Mouse (Mus musculus): ENCODE data around the gene Fpgs.

The Fpgs gene

DNA sequence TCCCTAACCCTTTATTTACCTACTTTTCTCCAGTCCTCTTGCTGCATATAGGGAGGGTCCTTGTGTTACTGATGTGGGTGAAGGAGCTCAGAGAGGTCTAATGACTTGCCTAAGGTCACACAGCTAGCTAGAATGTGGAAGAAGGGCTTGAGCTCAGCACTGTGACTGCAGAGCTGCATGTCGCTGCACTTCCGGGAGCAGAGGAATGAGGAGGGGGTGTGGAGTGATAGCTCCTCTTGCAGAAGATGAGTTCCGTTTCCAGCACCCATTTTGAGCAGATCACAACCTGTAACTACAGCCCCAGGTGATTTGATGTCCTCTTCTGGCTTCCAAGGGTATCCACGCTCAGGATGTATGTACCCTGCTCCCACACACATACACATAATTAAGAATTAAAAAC is 20.2 kb upstream of the Fpgs start:
- DNase-seq = no peak

DNA sequence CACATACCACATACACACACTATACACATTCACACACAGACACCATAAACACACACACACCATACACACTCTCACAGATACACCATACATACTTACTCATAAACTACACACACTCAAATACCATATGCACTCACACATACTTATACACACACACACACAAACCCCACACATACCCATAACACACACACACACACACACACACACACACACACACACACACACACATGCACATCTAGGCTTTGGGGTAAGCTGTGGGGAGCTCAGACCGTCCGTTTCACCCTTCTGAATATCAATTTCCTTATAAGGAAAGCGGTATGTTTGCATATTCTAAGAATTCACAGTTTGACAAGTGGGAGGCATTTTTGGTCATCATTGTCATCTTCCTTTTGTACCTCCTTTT is 18.6 kb upstream of the Fpgs start:
- no peak for DNase-seq

DNA sequence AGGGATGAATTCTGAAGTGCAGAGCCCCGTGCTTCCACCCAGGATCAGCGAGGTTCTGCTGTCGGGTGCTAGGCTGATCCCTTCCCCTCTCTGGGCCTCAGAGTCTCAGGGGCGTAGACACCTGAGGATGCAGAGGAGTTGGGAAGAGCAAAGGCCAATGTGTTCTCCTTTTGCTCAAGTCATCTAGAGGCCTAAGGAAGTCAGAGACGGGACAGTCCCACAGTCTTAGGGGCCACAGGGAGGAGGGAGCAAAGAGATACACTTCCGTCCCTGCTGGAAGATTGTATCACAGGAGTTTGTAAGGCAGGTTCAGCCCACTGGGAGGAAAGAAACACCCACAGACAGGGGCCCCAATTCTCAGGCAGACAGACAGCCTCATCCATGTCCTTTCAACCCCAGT is 18.1 kb upstream of the Fpgs start:
- no peak for DNase-seq

DNA sequence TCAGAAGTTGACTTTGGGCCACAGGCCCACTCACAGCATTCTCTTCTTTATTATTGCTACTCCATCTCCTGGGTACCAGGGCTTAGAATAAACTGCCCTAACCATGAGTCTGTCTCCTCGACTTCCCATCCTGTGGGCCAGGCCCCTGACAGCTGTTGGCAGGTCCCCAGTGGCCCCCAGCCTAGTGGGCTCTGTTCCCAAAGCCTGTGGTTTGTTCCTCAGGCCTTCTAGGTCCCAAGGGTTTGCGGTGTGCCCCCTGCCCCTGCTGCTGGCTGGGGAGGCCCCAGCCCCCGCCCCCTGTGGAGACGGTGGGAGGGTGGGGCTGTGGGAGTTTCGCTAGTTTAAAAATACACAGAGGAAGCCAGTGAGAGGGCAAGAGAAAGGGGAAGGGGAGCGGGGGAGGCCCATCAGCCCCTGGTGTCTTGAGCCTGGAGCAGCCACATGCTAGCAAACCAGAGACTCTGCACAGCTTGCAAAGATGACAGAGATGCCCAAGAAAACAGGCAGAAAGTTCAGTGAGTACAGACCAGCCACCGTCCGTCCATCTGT is 16.8 kb upstream of the Fpgs start, which contains the start of gene Sh2d3c:
TSS of gene Sh2d3c (plus strand) at position 375 of the 549 bp plus-strand sequence.
- peak; percentile 84 for DNase-seq

DNA sequence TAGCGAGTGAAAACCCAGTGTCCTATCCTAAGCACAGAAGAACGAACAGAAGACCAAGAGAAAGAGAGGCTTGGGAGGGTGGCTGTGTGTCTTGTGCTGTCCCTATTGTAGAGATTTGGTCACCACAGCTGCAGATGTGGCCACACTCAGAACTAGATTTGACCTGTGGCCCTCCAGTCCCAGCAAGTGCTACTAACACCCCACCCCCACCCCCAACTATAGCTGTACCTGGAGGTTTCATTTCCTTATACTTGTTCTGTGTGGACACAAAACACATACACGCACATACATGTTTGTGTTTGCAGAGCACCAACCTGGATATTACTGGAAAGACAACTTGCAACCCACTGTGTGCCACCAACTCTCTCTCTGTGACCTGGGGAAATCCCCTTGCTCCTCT is 16.1 kb upstream of the Fpgs start:
- no peak for DNase-seq

DNA sequence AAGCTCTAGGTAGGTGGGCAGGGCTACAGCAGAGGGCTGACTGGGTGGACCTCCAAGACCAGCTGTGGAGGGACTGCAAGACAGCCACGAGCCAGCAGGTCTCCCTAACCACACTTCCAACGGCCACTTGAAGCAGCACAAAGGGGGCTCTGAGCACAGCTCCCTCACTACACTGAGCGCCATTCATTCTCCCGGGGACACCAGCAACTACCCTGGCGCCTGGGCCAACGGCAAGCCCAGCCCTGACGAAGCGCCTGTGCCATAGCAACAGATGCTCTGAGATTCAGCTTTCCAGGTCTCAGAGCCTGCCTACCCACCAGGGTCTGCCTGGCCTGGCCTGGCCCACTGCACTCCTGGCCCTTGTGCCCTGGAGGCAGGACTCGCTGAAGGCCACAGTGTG is 14.8 kb upstream of the Fpgs start:
- DNase-seq = no peak

DNA sequence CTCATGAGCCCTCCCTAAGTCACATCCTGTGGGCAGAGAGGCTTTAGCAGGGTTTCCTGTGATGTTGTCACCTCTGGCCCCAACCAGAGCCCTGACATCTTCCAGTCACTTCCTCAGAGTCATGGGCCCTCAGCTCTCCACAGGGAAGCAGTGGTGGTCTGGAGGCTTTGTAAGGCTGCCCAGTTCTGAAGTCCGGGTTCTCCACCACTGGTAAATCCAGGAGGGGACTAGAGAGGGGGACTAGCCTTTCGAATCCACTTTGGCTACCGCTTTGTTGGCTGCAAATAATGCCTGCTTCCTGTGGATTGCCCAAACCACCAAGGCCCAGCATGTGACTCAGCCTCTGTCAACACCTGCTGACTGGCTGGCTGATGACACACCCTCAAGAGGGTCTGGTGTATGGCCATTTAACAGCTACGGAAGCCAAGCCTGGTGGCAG is 11.1 kb upstream of the Fpgs start:
- DNase-seq = peak; percentile 51

DNA sequence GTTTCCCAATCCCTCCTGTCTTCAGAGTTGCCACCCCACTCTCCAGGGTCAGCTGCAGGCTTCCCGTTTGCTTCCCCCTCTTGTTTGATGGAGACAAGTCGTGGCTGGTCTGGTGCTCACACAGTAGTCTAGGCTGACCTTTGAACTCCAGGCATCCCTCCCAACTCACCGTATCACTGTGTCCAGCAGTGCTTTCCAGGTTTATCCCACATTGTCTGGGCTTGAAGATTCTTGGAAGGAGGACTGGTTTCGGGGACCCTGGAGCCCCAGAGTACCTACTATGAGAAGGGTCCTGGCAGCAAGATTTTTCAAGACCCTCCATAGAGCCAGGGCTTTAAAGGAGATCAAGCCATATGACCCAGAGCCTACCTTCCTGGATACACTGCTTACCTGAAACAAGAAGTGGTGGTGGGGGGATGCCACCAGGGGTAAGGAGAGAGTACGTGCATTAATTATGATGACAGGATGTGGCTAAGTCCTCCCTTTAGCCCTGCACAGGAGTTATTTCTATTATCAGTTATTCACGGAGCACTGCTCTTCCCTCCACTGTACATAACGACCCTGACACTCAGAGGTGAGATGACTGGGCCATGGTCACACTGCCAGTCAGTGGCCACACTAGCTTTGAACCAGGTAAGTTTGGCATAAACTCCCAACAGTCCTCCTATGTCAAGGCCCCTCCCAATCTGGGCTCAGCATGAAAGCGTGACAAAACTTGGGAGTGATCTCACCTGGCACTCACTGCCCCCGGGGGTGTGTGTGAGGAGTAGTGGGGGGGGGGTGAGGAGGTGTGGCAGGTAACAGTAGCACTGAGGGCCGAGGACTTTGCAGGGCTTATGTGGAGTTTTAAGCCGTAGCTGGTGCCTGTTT is 10.4 kb upstream of the Fpgs start:
- DNase-seq = no peak

DNA sequence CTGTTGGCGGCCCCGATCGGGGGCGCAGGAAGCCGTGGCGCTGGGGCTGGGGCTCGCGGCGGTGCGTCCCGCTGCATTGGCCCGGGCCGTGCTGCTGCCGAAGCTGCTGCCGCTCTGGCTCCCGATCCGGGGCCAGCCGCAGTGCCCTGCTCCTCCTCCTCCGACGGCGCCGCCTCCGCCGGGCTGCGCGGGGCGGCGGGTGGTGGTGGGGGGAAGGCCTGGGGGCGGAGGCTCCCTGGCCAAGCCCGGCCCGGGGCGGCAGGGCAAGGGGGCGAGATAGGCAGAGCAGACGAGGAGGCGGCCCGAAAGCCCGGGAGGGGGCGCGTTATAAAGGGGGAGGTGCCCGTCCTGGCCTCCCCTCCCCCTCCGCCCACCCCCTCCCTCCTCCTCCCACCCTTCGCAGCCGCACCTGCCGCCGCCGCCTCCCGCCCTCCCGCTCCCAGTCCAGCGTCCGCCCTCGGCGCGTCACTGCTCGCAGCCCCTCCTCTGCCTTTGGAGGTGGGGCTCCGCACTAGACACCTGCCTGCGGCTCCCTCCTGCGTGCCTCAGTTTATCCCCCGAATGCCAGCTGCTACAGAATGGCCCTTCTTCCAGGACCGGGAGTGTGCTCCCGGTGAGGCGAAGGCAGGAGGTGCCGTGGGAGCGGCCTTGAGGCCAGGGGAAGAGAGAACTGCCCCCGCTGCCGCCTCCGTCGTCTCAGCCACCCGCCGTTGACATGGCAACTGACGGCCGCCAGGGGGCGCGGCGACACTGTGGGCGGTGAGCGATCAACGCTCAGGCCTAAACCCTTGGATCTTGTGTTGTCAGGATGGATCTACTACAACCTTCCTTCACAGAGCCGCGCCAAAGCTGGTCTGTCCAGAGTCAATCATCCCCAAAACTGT is 9.2 kb upstream of the Fpgs start, which contains the start of gene Cdk9:
TSS of gene Cdk9 (minus strand) at position 143 of the 884 bp plus-strand sequence.
- peak; percentile 95 for DNase-seq

DNA sequence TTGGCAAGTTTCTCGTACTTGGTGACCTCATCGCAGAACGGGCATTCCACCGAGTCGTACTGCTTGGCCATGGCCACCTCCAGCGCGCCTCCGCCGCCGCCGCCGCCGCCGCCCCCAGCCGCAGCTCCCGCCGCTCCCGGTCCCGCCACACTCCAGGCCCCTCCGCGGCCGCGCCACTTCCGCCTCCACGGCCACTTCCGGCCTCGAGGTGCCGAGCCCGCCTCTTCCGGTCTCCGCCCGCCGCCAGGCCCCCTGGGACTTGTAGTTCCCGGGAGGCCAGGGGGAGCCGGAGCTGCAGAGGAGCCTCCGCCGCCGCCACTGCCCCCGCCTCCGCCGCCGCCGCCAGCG is 8.6 kb upstream of the Fpgs start:
- peak; percentile 97 for DNase-seq

DNA sequence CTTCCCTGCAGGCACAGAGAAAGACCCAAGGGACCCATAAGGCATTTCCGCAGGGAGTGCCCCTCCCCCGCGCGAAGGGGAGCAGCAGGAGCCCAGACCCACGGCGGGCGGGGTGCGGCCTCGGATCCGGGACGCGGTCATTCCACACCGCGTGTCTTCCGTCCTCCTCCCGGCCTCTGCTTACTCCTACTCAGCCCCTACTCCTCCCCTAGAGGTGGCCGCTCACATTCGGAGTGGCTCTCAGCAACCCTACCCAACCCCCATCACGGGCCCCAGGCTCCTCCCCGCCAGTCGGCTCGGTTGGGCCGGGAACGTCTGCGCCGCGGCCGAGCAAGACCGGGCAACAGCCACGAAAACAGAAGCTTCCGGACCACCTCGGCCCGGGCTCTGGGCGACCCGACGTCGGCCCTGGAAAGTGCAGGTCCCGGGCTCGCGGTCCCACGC is 8.2 kb upstream of the Fpgs start:
- DNase-seq = peak; percentile 87

DNA sequence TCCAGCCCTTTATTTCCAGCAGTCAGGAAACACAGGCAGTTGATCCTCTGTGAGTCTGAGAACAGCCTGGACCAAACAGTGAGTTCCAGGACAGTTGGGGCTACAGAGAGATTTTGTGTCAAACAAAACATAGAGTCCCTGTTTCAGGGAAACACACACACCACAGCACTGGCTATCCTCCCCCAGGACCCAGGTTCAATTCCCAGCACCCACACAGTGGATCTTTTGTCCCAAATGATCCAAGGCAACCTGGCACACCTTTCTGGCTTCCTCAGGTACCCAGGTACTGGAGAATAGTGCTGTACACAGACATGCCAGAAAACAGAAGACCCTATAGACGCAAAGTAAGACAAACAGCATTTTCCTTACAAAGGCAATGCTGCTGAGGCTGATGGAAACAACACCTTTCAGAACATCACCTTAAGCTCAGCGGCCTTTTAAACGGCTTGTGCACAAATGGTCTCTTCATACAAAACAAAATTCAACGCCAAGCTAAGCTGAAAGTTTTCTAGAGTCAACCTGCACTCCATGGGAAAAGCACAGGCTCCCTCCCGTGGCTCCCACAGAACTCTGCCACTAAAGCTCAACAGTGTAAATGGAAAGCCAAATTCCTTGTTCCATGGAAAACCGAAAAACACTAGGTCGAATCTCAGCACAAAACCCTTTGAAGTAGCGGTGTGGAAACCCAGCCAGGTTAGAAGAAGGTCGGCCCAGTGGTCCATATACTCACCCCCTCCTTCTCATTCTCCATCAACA is 7.5 kb upstream of the Fpgs start:
- DNase-seq = no peak

DNA sequence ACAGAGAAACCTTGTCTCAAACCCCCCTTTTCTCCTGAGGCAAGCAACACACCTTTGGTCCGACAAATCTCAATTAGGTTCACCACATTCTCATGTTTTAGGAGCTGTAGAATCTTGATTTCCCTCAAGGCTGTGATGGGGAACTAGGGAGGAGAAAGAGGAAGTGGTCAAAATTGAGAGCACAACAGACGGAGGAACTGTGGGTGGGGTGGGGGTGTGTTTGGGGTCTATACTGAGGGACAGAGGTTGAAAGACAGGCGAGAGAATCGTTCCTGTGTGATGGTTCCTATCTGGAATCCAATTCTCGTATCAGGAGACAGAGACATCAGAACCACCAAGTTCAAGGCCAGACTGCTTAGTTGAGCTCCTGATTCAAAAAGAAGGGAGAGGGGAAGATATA is 6.5 kb upstream of the Fpgs start:
- DNase-seq = no peak

DNA sequence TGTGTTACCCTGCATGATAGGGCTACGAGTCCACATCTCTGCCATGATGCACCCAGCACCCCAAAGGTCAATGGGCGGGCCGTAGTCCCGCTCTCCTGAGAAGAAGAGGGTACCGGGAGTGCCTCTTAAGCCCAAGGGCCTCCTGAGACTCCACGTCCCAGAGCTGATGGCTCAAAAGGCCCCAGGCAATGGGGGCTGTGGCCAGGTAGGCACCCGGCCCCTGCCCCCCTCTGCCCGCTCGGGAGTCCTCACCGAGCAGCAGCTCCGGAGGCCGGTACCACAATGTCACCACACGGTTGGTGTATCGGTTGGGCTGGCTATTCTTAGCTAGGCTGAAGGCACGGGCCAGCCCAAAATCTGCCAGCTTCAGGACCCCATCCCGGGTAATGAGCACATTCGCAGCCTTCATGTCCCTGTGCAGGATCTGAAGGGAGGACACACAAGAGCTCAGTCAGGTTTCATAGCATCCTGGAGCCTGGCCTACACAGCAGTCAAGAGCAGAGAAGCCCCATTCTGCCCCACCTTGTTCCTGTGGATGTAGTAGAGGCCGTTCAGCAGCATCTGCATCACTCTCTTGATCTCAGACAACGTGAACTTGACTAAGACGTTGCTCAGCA is 5.7 kb upstream of the Fpgs start:
- no peak for DNase-seq

DNA sequence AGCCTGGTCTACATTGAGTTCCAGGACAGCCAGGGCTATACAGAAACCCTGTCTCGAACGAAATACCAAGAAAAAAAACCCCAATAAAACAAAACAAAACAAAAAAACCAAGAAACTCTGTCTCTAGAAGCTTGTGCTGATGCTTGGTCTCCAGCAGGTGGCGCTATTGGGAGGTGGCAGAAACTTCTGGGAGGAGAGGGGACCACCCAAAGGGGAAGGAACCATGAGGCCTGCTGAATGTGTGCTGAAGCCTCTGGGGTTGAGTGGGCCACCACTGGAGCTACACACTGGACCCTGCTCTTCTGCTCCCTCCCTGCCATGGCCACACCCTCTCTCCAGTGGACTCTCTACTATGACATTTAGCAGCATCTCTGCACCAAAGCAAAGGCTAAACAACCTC is 4.7 kb upstream of the Fpgs start:
- DNase-seq = peak; percentile 80

DNA sequence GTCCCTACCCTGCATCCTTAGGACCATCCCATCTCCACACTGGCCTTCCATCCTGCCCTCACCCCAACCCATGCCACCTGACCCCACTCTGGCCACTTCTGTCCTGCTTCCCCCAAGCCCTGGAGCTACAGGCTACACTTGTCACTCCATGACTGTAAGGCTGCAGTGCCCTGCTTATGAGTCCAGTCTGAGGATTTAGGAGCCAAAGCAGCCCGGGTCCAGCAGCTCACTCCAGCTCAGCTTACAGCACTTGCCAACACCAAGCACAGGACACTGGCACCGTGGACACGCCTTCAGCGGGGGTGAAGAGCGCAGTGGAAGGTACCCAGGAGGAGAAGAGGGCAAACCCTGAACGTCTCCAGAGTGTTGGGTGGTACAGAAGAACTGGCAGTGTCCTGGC is 3.0 kb upstream of the Fpgs start:
- DNase-seq = no peak

DNA sequence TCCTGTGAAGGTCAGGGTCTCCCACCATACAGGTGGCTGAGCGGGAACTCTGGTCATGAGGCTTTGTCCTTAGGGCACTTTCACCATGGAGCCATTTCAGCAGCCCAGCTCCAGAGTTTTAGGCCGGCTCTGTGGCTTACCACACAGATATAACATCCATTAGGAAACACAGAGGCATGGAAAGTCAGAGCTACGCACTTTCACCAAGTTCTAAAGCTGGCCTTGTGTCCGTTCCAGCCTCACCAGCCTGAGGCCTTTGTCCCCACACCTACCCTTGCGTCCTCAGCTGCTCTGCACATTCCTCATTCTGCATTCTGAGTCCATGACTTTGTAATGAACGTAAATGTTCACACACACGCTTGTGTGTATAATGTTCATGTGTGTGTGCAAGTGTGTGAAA is 1.1 kb upstream of the Fpgs start:
- no peak for DNase-seq

DNA sequence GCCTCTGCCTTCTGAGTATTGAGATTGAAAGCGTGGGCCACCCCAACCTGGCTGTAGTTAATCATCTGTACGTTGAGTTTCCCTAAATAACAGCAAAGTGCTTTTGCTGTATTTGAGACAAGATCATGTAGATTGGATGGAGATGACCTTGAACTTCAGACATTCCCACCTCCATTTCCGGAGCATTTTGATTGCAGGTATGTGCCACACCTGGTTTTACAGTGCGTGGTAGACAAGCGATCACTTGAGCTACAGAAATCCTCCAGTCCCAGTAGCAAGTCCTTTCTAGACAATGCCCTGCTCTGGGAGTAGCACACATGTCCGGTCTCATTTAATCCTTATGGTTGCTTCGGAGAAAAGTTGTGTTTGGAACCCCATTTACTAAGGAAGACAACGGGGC is 899 bp downstream of the Fpgs start:
- no peak for DNase-seq

DNA sequence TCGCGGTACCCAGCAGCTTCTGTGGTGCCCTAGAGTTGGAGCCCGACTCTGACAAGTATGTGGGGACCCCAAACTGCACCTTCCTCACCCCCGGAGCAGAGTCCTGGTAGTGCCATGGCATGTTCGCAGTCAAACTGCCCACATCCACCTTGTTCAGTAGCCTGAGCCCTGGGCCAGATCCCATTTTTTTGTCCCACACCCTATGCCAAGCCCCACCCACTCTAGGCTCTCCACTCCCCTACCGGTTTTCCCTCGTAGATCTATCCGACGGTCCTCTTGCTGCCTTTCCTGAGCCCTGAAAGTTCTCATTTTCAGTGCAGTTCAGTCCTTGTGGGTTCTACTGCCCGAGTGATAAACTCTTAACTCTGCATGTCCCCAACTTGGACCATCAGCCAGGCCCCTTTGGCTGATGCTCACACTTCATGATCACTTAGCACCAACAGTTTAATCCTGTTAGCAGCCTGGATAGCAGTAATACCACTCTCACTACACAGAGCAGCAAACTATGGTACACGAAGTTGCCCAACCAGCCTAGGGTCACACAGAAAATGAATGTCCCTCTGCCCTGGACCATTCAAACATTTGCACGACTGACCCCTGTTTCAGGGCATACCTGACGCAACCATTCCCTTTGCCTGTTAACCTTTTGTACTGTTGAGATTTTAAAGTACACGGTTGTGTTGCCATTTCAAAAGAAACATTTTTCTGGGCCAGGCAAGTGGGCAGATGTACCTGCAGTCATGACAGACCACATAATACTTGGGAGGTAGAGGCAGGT is 2.8 kb downstream of the Fpgs start:
- DNase-seq = no peak

DNA sequence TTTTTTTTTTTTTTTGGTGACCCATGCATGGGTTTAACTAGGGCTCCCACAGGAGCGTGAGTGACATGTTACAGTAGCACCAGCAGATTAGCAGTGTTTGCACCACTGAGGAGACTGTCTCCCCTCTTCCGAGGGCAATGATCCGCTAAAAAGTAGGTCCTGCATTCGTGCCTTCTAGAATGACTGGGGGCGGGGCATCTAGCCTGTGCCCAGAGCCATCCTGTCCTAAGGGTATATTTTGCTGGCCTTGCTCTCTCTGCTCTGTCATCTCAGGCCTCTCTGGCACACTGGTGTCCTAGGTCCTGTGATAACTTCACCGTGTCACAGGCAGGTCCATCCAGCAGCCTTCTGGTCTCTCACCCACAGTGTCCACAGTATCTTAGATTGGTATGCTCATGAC is 4.3 kb downstream of the Fpgs start:
- no peak for DNase-seq

DNA sequence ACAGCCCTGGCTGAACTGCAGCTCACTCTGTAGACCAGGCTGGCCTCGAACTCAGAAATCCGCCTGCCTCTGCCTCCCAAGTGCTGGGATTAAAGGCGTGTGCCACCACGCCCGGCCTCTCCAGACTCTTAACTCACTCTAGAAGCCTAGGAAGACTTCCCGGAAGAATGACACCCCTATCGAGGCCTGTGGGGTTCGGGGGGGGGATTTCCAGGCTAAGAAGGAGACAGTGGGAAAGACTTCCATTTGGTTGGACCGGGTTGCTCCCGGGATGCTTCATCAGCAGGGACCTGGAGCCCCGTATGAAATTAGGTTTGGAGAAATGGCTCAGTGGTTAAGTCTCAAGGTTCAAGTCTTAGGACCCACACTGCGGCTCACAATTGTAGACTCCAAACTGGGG is 9.3 kb downstream of the Fpgs start:
- no peak for DNase-seq

Data from kidney, postnatal 10 days (tissue).